Mouse (Mus musculus): ENCODE measurements at regions not wholly inside any gene's neighbourhood (a gene's known extent, or its start where the extent isn't known, plus 50 kb on each side); places are given as distances from the start of the nearest gene placed in this dataset.
"Not testable (repeated sequence)": the region's sequence is repeated elsewhere in the genome, so short reads cannot be mapped to it uniquely, and the experiment has no call there.

- Histone ChIP-seq H3K4me3 (no peak overlapping the region), H3K27ac (no peak overlapping the region), H3K36me3 (no peaks in the 10 kb centered on the region), H3K4me1 (peaks cover 7% of the 10 kb centered on the region; the same call in 1 of the 2 replicates), H3K27me3 (ENCODE audit: insufficient read depth, poor library complexity, severe bottlenecking) (no peaks in the 10 kb centered on the region), H3K9me3 (no peaks in the 10 kb centered on the region)
- no peak for DNase-seq (ENCODE audit: low spot score)
- 71% methylated on average over 5 of the region's 5 CpGs for WGBS
These were observed 171.4 kb downstream of the Kctd12 start for GRCm38 (mm10) chr14:102811022-102811421.

GRCm38 (mm10) chr14:102810121-102810921 lies 172.1 kb downstream of the Kctd12 start:
- no peak overlapping the region for H3K4me3 ChIP-seq
- no peaks in the 10 kb centered on the region for H3K9me3 ChIP-seq
- peaks cover 7% of the 10 kb centered on the region; the same call in 1 of the 2 replicates for H3K4me1 ChIP-seq
- no peak overlapping the region for H3K27ac ChIP-seq
- WGBS = 59% methylated on average over 7 of the region's 7 CpGs
- no peaks in the 10 kb centered on the region for H3K27me3 ChIP-seq (ENCODE audit: insufficient read depth, poor library complexity, severe bottlenecking)
- H3K36me3 ChIP-seq = no peaks in the 10 kb centered on the region
- DNase-seq (ENCODE audit: low spot score) = no peak

GRCm38 (mm10) chr14:102805936-102806923 lies 176.2 kb downstream of the Kctd12 start:
- Histone ChIP-seq H3K4me1 (peaks cover 7% of the 10 kb centered on the region; the same call in 1 of the 2 replicates), H3K27ac (peak overlapping the region; percentile 31), H3K9me3 (no peaks in the 10 kb centered on the region), H3K27me3 (ENCODE audit: insufficient read depth, poor library complexity, severe bottlenecking) (no peaks in the 10 kb centered on the region), H3K4me3 (peak overlapping the region; percentile 22; the same call in 1 of the 2 replicates), H3K36me3 (no peaks in the 10 kb centered on the region)
- WGBS = 44% methylated on average over 21 of the region's 21 CpGs
- no peak for DNase-seq (ENCODE audit: low spot score)

- Histone ChIP-seq H3K4me1 (no peaks in the 10 kb centered on the region), H3K4me3 (no peak overlapping the region), H3K27ac (no peak overlapping the region), H3K27me3 (ENCODE audit: insufficient read depth, poor library complexity, severe bottlenecking) (no peaks in the 10 kb centered on the region), H3K9me3 (no peaks in the 10 kb centered on the region), H3K36me3 (no peaks in the 10 kb centered on the region)
- no peak for DNase-seq (ENCODE audit: low spot score)
- WGBS = 76% methylated on average over 2 of the region's 2 CpGs
These were observed 186.8 kb downstream of the Kctd12 start for GRCm38 (mm10) chr14:102795676-102796075.

DNA sequence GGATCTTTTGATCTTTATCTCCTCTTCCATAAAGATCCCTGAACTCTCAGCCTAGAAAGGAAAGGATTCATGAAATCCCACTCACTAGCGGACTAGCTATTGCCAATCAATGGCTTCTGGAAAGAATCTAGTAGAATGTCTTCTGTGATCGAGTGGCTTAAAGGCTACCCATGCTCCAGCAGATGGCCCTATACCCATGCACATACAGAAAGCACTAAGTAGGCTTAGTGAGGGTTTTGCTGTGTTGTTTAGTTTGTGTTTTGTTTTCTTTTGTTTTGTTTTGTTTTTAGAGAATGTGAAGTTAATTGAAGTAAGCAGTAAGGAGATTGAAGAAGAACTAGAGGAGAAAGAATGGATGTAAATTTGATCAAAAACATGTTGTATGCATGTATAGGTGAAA lies 187.5 kb downstream of the Kctd12 start:
- Histone ChIP-seq H3K27me3 (ENCODE audit: insufficient read depth, poor library complexity, severe bottlenecking) (no peaks in the 10 kb centered on the region), H3K36me3 (no peaks in the 10 kb centered on the region), H3K4me3 (no peak overlapping the region), H3K4me1 (no peaks in the 10 kb centered on the region), H3K27ac (no peak overlapping the region), H3K9me3 (no peaks in the 10 kb centered on the region)
- DNase-seq (ENCODE audit: low spot score) = no peak
- WGBS = 87% methylated on average over 2 of the region's 2 CpGs

DNA sequence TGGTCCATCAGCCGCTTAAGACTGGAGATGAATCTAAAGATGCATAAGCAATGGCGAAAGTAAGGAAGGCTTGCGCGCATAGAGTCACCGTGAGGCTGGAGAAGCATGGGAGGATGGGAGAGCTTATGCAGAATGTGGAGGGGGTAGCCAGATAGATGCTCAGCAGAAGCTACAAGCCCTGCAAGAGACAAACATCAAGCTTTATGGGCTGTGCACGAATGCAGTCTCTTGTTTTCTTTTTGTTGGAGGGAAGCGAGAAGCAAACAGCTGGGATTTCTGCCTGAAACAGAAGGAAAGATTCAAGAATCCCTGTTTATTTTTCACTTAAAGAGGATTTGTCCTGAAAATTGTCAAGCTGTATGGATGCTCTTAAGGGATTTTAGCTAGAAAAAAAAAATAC lies 188.7 kb downstream of the Kctd12 start:
- H3K36me3 ChIP-seq = no peaks in the 10 kb centered on the region
- no peaks in the 10 kb centered on the region for H3K4me1 ChIP-seq
- H3K4me3 ChIP-seq = no peak overlapping the region
- H3K27ac ChIP-seq = no peak overlapping the region
- 85% methylated on average over 7 of the region's 7 CpGs for WGBS
- DNase-seq (ENCODE audit: low spot score) = no peak
- H3K9me3 ChIP-seq = no peaks in the 10 kb centered on the region
- no peaks in the 10 kb centered on the region for H3K27me3 ChIP-seq (ENCODE audit: insufficient read depth, poor library complexity, severe bottlenecking)

DNA sequence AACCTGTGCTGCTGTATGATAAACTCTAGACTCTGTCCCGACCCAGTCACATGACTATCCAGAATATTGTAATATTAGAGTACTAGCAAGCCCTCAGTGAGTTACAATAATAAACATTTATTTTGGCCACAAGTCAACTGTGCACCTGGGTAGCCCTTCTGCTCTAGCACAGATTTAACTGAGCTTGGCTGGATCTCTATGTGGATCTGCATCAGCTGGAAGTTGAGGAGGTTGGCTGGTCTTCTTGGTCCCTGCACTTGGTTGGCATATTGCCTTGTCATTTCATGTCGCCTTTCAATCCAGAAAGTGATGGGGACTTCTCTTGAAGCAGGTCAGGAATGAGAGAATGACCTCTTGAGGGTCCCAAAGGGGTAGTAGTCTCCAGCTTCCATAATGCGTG lies 191.5 kb downstream of the Kctd12 start:
- no peaks in the 10 kb centered on the region for H3K9me3 ChIP-seq
- H3K4me3 ChIP-seq = no peak overlapping the region
- H3K36me3 ChIP-seq = no peaks in the 10 kb centered on the region
- no peak for DNase-seq (ENCODE audit: low spot score)
- H3K27ac ChIP-seq = no peak overlapping the region
- 85% methylated on average over 3 of the region's 3 CpGs for WGBS
- no peaks in the 10 kb centered on the region for H3K4me1 ChIP-seq
- no peaks in the 10 kb centered on the region for H3K27me3 ChIP-seq (ENCODE audit: insufficient read depth, poor library complexity, severe bottlenecking)

GRCm38 (mm10) chr14:102782227-102782626 lies 200.2 kb downstream of the Kctd12 start:
- Histone ChIP-seq H3K4me1 (no peaks in the 10 kb centered on the region), H3K27ac (no peak overlapping the region), H3K4me3 (no peak overlapping the region), H3K9me3 (no peaks in the 10 kb centered on the region), H3K36me3 (no peaks in the 10 kb centered on the region), H3K27me3 (ENCODE audit: insufficient read depth, poor library complexity, severe bottlenecking) (no peaks in the 10 kb centered on the region)
- DNase-seq (ENCODE audit: low spot score) = no peak

DNA sequence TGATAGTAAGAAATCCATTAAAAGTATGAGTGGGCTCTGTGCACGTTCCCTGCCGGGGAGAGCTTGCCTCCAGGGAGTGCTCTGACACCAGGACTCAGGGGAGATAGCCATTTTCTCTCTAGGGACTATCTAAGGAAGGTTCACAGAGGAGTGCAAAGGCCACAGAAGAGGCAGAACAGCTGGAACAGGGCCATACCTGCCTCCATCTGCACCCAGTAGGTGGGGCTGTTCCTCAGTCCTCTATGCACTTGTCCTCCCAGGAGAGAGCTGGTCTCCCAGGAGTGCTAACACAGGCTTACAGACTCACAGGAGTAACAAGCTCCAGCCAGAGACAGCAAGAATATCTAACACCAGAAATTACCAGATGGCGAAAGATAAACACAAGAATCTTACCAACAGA lies 212.7 kb downstream of the Kctd12 start:
- Histone ChIP-seq H3K36me3 (no peaks in the 10 kb centered on the region), H3K4me1 (no peaks in the 10 kb centered on the region), H3K27me3 (ENCODE audit: insufficient read depth, poor library complexity, severe bottlenecking) (no peaks in the 10 kb centered on the region), H3K4me3 (no peak overlapping the region), H3K27ac (no peak overlapping the region), H3K9me3 (no peaks in the 10 kb centered on the region)
- DNase-seq (ENCODE audit: low spot score) = no peak
- 66% methylated on average over 3 of the region's 3 CpGs for WGBS

GRCm38 (mm10) chr14:102748687-102749086 lies 233.8 kb downstream of the Kctd12 start:
- Histone ChIP-seq H3K4me1 (no peaks in the 10 kb centered on the region), H3K9me3 (no peaks in the 10 kb centered on the region), H3K36me3 (no peaks in the 10 kb centered on the region), H3K27ac (no peak overlapping the region), H3K4me3 (no peak overlapping the region), H3K27me3 (ENCODE audit: insufficient read depth, poor library complexity, severe bottlenecking) (no peaks in the 10 kb centered on the region)
- 45% methylated on average over 1 of the region's 1 CpGs for WGBS
- DNase-seq (ENCODE audit: low spot score) = no peak

DNA sequence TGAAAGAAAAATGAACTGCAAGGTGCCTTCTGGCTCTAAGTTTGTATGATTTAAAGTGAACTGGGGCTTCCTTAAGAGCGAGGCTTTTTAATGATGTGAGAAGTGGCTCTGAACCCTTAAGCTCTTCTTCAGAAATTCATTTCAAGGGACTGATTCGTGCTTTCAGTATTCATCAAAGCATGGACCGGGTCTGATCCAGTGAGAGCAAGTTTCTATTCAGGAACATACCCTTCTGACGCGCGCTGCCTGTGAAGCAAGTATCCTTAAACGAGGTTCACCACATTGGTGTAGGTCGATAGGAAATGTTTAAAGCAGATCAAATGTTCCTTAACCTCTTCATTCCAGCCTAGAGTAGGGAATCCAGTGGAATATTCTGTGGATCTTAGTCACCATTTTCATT lies 240.1 kb downstream of the Kctd12 start:
- Histone ChIP-seq H3K36me3 (no peaks in the 10 kb centered on the region), H3K27ac (no peak overlapping the region), H3K4me3 (no peak overlapping the region), H3K27me3 (ENCODE audit: insufficient read depth, poor library complexity, severe bottlenecking) (no peaks in the 10 kb centered on the region), H3K4me1 (no peaks in the 10 kb centered on the region), H3K9me3 (no peaks in the 10 kb centered on the region)
- 83% methylated on average over 8 of the region's 8 CpGs for WGBS
- DNase-seq (ENCODE audit: low spot score) = no peak

DNA sequence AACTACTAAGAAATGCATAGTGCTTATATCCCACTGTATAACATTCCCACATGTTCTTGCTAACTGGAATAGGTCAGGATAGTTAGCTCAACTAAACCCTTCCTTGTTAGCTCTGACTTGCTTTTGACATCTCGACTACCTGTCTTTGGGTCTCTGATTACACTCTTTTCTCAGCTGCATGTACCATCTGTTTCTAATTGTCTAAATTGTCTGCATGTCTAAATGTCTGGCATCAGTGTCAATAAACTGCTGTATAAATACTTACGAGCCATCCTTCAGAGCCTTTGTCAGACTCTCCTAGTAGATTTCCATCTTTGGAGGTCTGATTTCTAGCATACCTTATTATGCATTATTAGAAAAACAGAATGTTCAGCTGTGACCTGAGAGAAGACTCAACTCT lies 245.8 kb downstream of the Kctd12 start:
- Histone ChIP-seq H3K36me3 (no peaks in the 10 kb centered on the region), H3K4me3 (no peak overlapping the region), H3K27me3 (ENCODE audit: insufficient read depth, poor library complexity, severe bottlenecking) (no peaks in the 10 kb centered on the region), H3K9me3 (no peaks in the 10 kb centered on the region), H3K4me1 (no peaks in the 10 kb centered on the region), H3K27ac (no peak overlapping the region)
- WGBS = 70% methylated on average over 2 of the region's 2 CpGs
- no peak for DNase-seq (ENCODE audit: low spot score)

DNA sequence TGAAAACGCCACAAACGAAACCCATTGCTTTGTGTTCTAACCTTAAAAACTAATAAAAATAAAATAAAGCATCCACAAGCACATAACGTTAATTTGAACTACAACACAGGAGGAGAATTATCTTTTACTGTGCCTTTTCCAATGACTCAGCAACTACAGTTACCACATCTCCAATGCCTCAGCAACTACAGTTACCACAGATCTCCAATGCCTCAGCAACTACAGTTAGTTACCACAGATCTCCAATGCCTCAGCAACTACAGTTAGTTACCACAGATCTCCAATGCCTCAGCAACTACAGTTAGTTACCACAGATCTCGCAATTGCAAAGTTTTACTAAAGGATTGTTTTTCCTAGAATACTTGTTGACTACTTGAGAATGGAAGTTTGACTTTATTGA lies 248.7 kb downstream of the Kctd12 start:
- not testable (repeated sequence) for H3K27ac ChIP-seq; DNase-seq (ENCODE audit: low spot score); H3K27me3 ChIP-seq (ENCODE audit: insufficient read depth, poor library complexity, severe bottlenecking); H3K9me3 ChIP-seq; H3K4me3 ChIP-seq; H3K4me1 ChIP-seq; H3K36me3 ChIP-seq
- WGBS = 80% methylated on average over 4 of the region's 4 CpGs

All from heart, embryonic 10.5 days (tissue).